Mouse (Mus musculus): Measurements from ENCODE around the gene Pgs1. TPM values are rescaled to one million over a fixed set of nuclear protein-coding genes. Genes with fewer than 3 reads are reported as not detected.

Gene Pgs1
- polyA plus RNA-seq, 1 experiment from 2014 or later = 120 TPM

- POLR2A ChIA-PET = interaction anchor here (1.2 to 8.3 kb wide), 5 partner anchors 21 to 47 kb away, joined by 3 to 51 read pairs (median 7); partner anchors contain the start of genes Pgs1 and Socs3
- no peak for ATAC-seq
- CTCF ChIA-PET = interaction anchor here (0.9 to 2.0 kb wide), 3 partner anchors 8 to 41 kb away, joined by 3 to 8 read pairs (median 3); no protein-coding TSS in a partner anchor
- DNase-seq (ENCODE audit: low read depth, low spot score) = no peak
- H3K27me3 ChIP-seq = no peaks in the 10 kb centered on the region
- no peak for TF ChIP-seq CTCF (IDR thresholded peaks at IDR 0.05)
- in situ Hi-C loops (cut with MboI; ENCODE audit: low pct_unique_long_range_greater_than_20kb) = no loop called here
Measured at GRCm38 (mm10) chr11:118015381-118016145, 29.5 kb downstream of the Pgs1 start.

GRCm38 (mm10) chr11:118018328-118018727 is 32.2 kb downstream of the Pgs1 start:
- POLR2A ChIA-PET = interaction anchor here (1.1 kb wide), 1 partner anchor 31 kb away, joined by 3 read pairs; no protein-coding TSS in a partner anchor
- in situ Hi-C loops (cut with MboI; ENCODE audit: low pct_unique_long_range_greater_than_20kb) = no loop called here
- TF ChIP-seq CTCF (IDR thresholded peaks at IDR 0.05) = no peak
- no peak for ATAC-seq
- no peaks in the 10 kb centered on the region for H3K27me3 ChIP-seq
- DNase-seq (ENCODE audit: low read depth, low spot score) = no peak
- CTCF ChIA-PET = interaction anchor here (1.0 to 2.2 kb wide), 5 partner anchors 8 to 49 kb away, joined by 4 to 10 read pairs (median 5); partner anchors contain the start of gene Socs3

GRCm38 (mm10) chr11:118021806-118022205 is 35.7 kb downstream of the Pgs1 start:
- ATAC-seq (no peak), DNase-seq (ENCODE audit: low read depth, low spot score) (no peak)
- in situ Hi-C loops (cut with MboI; ENCODE audit: low pct_unique_long_range_greater_than_20kb) = no loop called here
- ChIA-PET POLR2A (interaction anchor here (0.6 to 0.8 kb wide), 2 partner anchors 21 to 50 kb away, joined by 3 to 5 read pairs; no protein-coding TSS in a partner anchor), CTCF (interaction anchor here (0.6 to 2.9 kb wide), 14 partner anchors 8 to 151 kb away, joined by 3 to 12 read pairs (median 4); partner anchors contain the start of gene Socs3)
- no peak for TF ChIP-seq CTCF (IDR thresholded peaks at IDR 0.05)
- H3K27me3 ChIP-seq = no peaks in the 10 kb centered on the region

GRCm38 (mm10) chr11:118023475-118023874 is 37.4 kb downstream of the Pgs1 start:
- no peak for DNase-seq (ENCODE audit: low read depth, low spot score)
- CTCF ChIA-PET = interaction anchor here (1.0 to 2.9 kb wide), 4 partner anchors 8 to 55 kb away, joined by 3 to 12 read pairs (median 3); partner anchors contain the start of gene Socs3
- in situ Hi-C loops (cut with MboI; ENCODE audit: low pct_unique_long_range_greater_than_20kb) = no loop called here

GRCm38 (mm10) chr11:118024111-118024510 is 38.0 kb downstream of the Pgs1 start:
- peak; percentile 45 for ATAC-seq

More at GRCm38 (mm10) chr11:118023475-118023874, 37.4 kb downstream of the Pgs1 start:
- ATAC-seq = no peak
- no peaks in the 10 kb centered on the region for H3K27me3 ChIP-seq
- no peak for TF ChIP-seq CTCF (IDR thresholded peaks at IDR 0.05)
- POLR2A ChIA-PET = interaction anchor here (0.5 to 0.7 kb wide), 3 partner anchors 14 to 37 kb away, joined by 3 read pairs; partner anchors contain the start of gene Pgs1

DNA sequence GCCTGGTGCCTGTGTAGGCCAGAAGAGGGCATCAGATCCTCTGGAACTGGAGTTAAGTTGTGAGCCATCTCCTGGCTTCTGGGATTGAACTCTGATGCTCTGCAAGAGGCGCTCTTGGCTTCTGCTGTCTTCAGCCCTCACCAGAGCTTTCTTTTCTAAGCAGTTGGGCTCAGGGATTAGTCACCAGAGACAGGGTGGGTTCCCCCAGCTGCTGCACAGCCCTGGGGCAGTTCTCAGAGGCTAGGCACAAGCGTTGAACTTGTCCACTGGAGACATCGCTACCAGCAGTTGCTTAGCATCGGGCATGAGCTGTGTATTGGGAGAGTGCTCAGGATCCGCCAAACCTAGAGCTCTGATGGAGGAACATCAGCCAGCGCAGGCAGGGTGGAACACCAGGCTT is 43.1 kb downstream of the Pgs1 start:
- TF ChIP-seq CTCF (IDR thresholded peaks at IDR 0.05) = no peak
- no peaks in the 10 kb centered on the region for H3K27me3 ChIP-seq
- in situ Hi-C loops (cut with MboI; ENCODE audit: low pct_unique_long_range_greater_than_20kb) = no loop called here
- ChIA-PET CTCF (interaction anchor here (2.1 kb wide), 1 partner anchor 10 kb away, joined by 5 read pairs; no protein-coding TSS in a partner anchor), POLR2A (interaction anchor here (0.7 kb wide), 1 partner anchor 61 kb away, joined by 3 read pairs; no protein-coding TSS in a partner anchor)
- no peak for ATAC-seq
- DNase-seq (ENCODE audit: low read depth, low spot score) = no peak

More at GRCm38 (mm10) chr11:118024111-118024510, 38.0 kb downstream of the Pgs1 start:
- in situ Hi-C loops (cut with MboI; ENCODE audit: low pct_unique_long_range_greater_than_20kb) = no loop called here
- DNase-seq (ENCODE audit: low read depth, low spot score) = no peak
- H3K27me3 ChIP-seq = no peaks in the 10 kb centered on the region
- ChIA-PET CTCF (interaction anchor here (1.0 to 2.9 kb wide), 3 partner anchors 9 to 55 kb away, joined by 3 to 12 read pairs (median 3); partner anchors contain the start of gene Socs3), POLR2A (interaction anchor here (0.5 to 0.8 kb wide), 3 partner anchors 24 to 54 kb away, joined by 3 to 4 read pairs (median 3); partner anchors contain the start of genes Pgs1 and Socs3)
- no peak for TF ChIP-seq CTCF (IDR thresholded peaks at IDR 0.05)

DNA sequence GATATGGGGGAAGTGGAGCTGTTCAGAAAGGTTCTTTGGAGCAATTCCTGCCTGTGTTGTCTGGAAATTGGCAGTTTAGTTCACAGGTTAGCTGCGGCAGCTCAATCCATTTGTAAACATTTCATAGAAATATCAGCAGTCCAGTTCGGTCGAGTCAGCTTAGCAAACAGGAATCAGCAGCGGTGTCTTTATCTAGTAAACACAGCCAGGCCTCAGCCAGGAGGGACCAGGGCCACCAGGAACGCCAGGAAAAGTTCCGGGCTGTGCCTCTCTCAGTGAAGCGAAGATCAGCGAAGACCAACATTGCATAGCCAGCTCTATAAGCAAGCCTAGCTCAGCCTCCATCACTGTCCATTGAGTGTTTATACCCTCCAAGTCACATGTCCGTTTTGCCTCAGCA is 45.0 kb downstream of the Pgs1 start:
- ATAC-seq (no peak), DNase-seq (ENCODE audit: low read depth, low spot score) (no peak)
- no peaks in the 10 kb centered on the region for H3K27me3 ChIP-seq
- in situ Hi-C loops (cut with MboI; ENCODE audit: low pct_unique_long_range_greater_than_20kb) = no loop called here
- CTCF ChIA-PET = interaction anchor here (1.4 to 1.7 kb wide), 4 partner anchors 10 to 175 kb away, joined by 3 to 8 read pairs (median 4); partner anchors contain the start of gene Socs3
- TF ChIP-seq CTCF (IDR thresholded peaks at IDR 0.05) = no peak
- POLR2A ChIA-PET = interaction anchor here (0.6 to 1.2 kb wide), 2 partner anchors 28 to 125 kb away, joined by 3 read pairs; no protein-coding TSS in a partner anchor

- ChIA-PET CTCF (interaction anchor here (1.3 to 1.7 kb wide), 2 partner anchors 13 to 122 kb away, joined by 3 to 4 read pairs; no protein-coding TSS in a partner anchor), POLR2A (interaction anchor here (0.6 kb wide), 1 partner anchor 14 kb away, joined by 3 read pairs; no protein-coding TSS in a partner anchor)
- ATAC-seq (no peak), DNase-seq (ENCODE audit: low read depth, low spot score) (no peak)
- no peak for TF ChIP-seq CTCF (IDR thresholded peaks at IDR 0.05)
- no peaks in the 10 kb centered on the region for H3K27me3 ChIP-seq
- in situ Hi-C loops (cut with MboI; ENCODE audit: low pct_unique_long_range_greater_than_20kb) = no loop called here
Measured at GRCm38 (mm10) chr11:118034395-118034794, 48.3 kb downstream of the Pgs1 start.

- POLR2A ChIA-PET = no interaction called here
- H3K27me3 ChIP-seq = no peaks in the 10 kb centered on the region
- CTCF ChIA-PET = interaction anchor here (1.3 to 1.7 kb wide), 2 partner anchors 13 to 123 kb away, joined by 3 to 4 read pairs; no protein-coding TSS in a partner anchor
- no peak for TF ChIP-seq CTCF (IDR thresholded peaks at IDR 0.05)
- in situ Hi-C loops (cut with MboI; ENCODE audit: low pct_unique_long_range_greater_than_20kb) = no loop called here
- ATAC-seq (no peak), DNase-seq (ENCODE audit: low read depth, low spot score) (no peak)
Measured at GRCm38 (mm10) chr11:118035068-118035467, 49.0 kb downstream of the Pgs1 start.

GRCm38 (mm10) chr11:118042791-118043190 is 56.7 kb downstream of the Pgs1 start:
- in situ Hi-C loops (cut with MboI; ENCODE audit: low pct_unique_long_range_greater_than_20kb) = no loop called here
- POLR2A ChIA-PET = interaction anchor here (0.6 kb wide), 1 partner anchor 33 kb away, joined by 3 read pairs; no protein-coding TSS in a partner anchor
- DNase-seq (ENCODE audit: low read depth, low spot score) (no peak), ATAC-seq (no peak)
- H3K27me3 ChIP-seq = no peaks in the 10 kb centered on the region
- CTCF ChIA-PET = interaction anchor here (1.2 to 1.7 kb wide), 2 partner anchors 12 to 33 kb away, joined by 5 to 8 read pairs; no protein-coding TSS in a partner anchor
- TF ChIP-seq CTCF (IDR thresholded peaks at IDR 0.05) = no peak
